Mouse (Mus musculus) A20 (cell line): ENCODE data around the gene Maml2.

ENCODE experiments used
- DNase-seq: peaks from one replicate; pipeline ENCODE4 v3.0.0-alpha.2; 2011; ENCODE audit warnings: low read depth, low spot score

The Maml2 gene

DNA sequence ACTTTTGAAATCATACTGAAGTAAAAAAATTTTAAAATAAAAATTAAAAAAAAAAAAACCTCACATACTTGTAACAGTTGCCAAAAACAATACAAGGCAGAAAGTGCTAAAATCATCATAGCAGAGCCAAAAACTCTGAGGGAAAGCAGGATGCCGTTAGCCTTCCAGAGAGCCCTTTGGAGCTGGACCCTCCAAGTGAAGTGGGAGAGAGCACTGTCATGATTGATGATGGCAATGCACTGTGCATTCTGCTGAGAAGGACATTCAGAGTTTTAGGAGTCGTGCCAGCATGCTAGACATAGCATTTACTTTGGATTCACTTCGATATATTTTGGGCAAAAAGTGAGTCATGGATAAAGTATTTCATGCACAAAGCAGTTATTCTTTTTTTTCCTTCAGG lies 313.8 kb downstream of the Maml2 start:
- DNase-seq = no peak

DNA sequence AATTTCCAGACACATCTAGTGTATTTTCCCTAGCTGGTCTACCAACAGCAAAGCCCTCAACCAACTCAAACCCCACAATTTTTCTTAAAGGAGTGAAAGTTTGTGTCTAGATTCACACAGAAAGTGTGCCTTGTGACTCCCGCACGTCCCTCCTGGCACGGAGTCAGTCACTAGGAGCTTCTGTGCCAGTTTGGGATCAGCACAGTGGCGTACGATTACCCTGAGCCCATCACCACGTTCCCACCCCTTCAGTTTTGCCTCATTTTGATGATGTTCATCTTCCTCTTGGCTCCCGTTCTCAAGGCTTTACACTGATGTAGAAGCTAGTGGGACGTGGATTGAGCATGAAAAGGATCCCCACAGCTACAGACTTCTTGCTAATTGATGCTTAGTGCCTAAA lies 314.6 kb downstream of the Maml2 start:
- DNase-seq = no peak

DNA sequence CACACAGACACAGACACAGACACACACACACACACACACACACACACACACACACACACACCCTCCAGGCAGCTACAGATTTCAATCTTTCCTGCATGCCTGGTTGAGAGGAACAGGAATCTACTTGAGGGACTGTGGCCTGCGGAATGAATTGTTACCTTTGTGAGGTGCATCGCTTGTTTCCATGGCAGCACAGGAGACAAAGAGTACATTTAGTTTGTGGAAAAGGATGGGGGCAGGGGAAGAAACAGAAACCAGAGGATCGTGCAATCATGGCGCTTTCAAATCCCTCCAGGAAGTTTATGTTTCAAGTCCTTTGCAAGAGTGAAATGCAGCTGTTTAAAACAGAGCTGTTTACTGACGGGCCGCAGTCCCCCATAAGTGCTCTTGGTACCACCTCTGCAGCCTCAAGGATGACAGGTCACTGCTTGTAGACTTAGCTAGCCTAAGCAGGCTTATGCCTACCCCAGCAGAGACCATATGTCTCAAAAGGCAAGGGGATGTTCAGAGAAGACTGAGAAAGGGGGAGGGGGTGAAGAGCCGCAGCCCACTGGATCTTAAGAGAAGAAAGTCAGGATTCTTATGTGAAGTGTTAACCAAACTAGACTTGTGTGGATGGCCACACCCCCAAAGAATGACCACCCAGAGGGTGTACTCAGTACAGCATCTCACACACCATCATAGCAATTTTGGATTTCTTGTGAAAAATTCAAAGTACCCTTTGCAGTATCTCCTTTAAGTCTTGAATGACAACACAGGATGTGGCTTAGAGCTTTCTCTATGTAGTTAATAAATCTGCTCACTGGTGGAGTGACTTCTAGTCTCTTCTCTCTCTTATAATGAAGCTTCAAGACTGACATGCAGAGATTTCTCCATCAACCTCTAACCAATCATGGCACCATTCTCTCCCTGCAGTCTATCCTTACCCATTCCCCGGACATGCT lies 315.8 kb downstream of the Maml2 start:
- DNase-seq = no peak

DNA sequence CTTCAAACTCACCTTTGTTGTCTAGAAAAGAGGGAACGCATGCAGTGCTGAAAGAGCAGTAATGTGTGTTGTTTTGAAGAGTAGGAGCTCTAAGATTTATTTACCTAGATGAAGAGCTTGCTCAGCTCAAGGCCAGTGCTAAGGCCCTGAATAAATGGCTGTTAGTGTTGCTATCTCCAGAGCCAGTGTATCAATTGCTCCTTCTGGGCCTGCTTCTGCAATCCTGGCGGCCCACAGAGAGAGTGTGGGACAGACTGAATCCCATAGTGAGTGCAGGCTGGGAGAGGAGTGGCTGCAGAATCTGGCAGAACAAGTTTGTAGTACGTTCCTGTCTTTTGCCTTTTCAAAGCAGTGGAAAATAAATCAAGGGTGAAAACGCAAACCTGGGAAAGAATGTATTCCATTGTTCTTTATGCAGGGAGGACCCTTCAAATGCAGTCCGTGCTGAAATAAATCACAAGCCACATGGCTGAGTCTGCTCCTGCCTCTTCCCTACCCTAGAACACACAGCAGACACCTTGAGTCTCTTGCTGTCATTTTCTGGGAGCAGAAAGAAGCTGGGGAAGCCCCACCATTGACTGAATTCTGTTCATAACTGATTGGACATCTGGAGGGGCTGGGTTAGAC lies 318.7 kb downstream of the Maml2 start:
- DNase-seq = no peak

DNA sequence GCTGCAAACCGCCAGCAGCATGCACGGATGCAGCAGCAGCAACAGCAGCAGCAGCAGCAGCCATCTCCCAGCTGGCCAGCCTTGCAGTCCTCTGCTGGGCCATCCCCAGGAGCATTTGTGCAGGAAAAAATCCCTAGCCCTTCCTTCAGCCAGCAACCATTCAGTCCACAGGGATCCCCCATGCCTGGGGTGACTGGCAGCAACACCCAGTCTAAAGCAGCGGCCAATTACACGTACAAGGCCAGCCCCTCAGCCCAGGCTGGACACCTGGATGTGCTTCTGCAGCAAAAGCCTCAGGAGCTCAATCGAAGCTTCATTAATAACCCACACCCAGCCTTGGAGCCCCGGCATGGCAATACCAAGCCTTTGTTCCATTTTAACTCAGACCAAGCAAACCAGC lies 323.0 kb downstream of the Maml2 start:
- DNase-seq = no peak

DNA sequence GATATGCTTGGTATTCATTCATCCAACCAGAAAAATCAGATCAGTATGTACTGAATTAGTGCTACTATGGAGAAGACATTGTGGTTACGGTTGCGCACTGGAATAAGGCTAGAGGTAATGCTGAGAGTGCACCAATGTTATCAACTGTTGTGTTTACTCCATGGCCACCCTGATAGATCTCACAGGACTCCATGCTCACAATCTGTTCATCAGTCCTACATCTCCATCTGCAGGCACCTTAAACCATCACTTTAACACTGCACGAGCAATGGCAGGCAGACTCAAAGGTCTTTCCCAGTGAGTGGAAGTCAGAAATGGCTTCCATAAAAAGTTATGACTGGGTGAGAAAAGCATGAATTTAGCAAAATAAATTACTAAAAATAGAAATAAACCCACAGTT lies 324.2 kb downstream of the Maml2 start:
- DNase-seq = no peak

DNA sequence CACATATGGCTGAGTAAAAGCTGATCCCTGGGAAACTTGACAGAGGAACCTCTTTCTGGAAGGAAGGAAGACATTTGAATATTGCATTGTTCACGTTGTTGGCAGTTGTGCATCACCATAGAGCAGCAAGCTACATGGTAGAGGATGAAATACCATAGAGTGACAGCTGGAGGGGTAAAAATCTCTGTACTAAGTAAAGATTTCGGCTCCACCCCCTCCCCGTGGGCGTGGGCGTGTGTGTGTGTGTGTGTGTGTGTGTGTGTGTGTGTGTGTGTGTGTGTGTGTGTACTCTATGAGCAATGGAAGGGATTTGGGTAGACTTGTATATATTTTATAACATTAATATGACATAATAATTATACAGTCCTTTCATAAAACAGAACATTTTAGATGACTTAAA lies 324.7 kb downstream of the Maml2 start:
- no peak for DNase-seq

DNA sequence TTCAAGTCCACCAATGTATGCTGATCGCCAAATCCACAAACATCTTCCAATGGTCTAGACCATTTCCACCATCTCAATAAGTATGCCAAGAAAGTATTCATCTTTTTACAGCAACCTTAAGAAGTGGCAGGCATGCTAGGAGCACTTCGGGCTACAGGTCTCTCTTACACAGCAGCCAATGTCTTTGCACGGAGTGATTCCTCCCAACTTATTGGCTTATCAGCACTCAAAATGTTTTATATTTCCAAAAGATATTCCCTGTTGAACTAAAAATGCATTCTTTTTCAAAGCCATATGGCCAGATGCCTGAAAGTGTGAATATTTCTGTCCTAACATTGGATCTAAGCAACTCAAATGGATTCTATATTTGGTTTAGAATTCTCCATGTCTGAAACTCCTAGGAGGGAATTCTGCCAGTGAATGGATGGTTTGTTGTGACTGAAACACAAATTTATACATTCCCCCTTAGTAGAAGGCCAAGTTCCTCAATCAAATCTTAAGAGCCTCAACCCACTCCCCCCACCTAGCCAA lies 326.2 kb downstream of the Maml2 start:
- no peak for DNase-seq

DNA sequence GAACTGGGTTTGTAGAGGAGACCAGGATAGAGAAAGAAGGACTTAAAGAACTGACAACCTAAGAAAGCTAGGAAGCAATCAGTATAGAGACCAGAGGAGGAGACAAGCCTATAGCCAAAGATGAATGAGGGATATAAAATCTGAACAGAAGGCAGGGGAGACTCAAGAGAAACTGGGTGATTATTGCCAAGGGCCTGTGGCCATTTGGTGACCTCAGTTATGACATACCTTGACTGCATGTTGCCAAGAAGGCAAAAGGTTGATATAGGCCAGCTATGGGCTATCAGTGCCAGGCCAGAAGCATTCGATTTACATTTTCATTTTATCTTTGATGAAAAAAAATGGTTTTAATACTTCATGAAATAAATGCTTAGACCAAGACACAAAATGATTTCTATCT lies 327.0 kb downstream of the Maml2 start:
- no peak for DNase-seq

DNA sequence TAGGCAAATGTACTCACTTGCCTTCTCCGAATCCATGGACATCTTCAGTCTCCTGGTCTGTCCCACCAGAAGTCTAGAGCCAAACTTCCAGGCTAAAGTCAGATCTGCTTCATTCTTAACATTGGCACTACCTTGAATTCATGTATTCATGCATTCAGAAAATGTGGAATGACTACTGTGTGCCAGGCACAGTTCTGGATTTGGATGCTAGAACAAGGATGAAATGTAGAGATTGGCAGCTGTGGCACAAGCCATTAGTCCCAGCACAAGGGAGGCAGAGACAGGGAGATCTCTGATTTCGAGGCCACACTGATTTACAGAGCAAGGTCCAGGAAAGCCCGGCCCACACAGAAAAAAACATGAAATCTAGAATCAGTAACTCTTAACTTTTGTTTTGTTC lies 327.5 kb downstream of the Maml2 start:
- no peak for DNase-seq

DNA sequence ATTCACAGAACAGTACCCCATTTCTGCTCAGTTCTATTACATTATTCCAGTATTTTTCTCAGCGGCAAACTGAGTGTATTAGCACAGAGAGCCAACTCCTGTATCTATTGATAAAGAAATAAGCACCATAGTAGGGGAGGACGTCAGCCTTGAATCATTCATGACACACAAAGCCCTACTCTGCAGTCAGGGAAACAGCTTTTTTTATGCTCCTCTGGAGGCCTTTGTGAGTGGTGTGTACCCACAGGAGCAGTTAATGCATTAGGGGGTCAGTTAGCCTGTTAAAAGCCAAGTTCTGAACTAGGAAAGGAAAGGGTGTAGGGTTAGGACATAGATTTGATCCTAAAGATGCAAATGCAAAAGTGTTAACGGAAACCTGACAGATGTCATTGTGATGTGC lies 328.7 kb downstream of the Maml2 start:
- DNase-seq = no peak

DNA sequence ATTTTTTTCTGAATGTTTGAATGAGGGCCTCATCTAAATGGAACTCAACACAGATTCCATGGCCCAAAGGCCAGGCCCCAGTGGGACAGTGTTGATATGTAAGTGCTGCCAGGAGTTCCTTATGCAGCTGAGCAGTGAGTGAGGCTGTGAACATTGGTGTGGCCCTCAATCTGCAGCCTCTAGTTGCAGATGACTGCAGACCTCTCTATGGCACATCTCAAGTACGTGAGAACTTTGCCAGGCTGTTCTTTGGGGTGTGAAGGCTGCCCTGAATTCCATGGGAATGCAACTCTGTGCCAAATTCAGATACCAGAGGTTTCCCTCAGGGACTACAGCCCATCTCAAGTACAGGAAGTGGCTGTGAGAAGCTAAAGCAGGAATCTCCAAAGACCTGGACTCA lies 335.6 kb downstream of the Maml2 start:
- no peak for DNase-seq

DNA sequence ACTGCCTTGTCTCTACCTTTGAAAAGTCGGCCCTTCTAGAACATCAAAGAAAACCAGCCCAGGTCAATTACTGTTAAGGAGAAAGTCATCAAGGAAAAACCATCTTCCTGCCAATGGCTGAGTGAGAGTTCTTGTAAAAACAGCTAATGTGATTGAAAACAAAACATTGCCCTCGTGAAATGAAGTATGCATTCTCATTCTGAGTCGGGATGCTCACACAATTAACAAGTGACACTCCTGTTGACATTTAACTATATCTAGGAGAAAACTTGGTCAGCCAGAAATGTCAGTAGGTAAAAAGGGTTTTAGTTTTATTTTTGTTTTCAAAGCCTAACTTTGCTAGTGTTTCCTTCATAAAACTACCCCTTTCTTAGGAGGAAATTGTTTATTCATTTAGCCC lies 341.9 kb downstream of the Maml2 start:
- no peak for DNase-seq

DNA sequence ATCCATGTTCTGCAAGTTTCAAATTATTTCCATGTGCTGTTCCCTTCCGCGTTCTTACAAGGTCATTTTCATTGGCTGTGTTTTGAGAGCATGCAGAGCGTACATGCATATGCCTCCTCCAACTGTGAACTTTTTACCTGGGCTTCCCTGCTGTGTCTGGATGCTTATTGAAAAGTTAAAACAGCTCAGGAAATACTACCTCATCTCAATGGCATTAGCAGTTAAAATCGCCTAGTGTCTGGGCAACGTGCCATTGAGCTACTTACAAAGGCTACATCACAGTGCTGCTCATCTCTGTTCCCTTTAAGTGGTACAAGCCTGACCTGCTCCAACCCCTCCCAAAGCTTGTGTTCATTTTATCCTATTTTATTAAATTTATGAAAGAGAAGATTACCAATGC lies 347.4 kb downstream of the Maml2 start:
- no peak for DNase-seq

DNA sequence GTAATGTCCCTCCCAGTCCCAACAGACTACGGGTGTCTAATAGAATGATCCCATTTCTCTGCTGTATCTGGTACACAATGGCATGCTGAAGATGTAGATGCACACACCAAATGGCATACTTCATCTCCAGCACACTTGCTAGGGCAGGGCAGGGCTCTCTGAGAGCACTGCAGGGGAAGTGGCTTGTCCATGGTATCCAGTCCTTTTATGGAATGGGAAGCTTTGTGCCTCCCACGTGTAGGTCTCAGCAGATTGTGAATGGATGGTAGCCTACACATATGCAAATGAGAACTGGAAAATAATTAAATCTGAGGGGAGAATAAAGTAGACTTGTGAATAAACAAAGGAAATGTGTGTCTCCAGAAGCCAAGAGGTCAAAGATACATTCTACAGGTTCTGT lies 353.3 kb downstream of the Maml2 start:
- no peak for DNase-seq

DNA sequence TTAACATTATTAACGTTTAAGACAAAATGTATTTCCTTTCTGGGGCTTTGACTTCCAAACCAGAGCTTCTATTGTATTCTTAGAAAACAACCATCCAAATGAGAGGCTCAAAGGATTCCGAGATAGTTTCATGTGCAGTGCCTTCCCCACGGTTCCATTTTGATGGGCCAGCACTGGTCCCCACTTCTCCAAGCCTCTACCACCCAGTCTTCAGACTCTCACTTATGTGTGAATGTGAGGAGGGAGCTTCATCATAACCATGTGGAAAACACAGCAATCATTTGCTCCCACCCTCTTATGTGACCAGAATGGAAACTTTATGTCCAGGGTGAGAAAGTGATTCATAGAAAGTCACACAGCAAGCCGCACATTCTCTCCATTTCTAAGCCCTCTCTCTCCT lies 354.1 kb downstream of the Maml2 start:
- no peak for DNase-seq

DNA sequence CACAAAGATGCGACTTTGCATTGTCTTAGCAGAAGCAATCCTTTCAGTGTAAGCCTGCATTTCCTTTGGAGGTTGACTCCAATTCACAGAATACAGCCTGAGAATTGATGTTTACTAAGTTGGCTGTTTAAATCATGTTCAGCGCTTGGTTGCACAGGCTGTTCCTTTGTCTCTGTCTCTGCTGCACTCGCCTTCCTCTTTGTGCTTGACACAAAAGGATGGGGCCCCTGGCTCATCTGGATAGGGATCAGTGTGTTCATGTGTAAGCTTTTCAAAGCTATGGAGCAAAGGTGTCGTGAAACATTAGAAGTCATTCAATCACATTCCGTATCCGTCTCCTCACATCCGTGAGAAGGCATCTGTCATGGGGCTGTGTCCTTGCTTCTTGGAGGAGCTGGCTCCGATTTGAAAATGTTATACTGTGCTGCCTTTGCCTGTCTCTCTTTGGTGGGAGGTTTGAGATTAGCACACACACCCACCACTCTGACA lies 354.7 kb downstream of the Maml2 start:
- no peak for DNase-seq

DNA sequence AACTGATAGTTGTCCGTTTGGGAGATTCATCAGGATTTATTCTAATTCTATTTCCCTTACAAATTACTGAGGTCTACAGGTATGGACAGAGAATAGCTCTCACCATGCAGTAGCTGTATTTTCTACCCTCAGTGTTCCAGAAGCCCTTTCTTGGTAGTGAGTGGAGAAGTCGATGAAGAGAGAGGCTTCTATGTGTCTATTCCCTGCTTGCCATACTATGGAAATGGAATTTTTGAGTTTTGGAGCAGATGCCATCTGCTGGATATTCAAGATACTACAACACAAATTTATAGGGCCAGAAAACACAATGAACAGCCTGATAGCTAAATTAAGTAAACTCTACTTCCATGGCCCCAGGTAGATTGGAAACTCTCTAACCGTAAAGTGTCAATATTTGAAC lies 355.2 kb downstream of the Maml2 start:
- DNase-seq = peak; percentile 45

DNA sequence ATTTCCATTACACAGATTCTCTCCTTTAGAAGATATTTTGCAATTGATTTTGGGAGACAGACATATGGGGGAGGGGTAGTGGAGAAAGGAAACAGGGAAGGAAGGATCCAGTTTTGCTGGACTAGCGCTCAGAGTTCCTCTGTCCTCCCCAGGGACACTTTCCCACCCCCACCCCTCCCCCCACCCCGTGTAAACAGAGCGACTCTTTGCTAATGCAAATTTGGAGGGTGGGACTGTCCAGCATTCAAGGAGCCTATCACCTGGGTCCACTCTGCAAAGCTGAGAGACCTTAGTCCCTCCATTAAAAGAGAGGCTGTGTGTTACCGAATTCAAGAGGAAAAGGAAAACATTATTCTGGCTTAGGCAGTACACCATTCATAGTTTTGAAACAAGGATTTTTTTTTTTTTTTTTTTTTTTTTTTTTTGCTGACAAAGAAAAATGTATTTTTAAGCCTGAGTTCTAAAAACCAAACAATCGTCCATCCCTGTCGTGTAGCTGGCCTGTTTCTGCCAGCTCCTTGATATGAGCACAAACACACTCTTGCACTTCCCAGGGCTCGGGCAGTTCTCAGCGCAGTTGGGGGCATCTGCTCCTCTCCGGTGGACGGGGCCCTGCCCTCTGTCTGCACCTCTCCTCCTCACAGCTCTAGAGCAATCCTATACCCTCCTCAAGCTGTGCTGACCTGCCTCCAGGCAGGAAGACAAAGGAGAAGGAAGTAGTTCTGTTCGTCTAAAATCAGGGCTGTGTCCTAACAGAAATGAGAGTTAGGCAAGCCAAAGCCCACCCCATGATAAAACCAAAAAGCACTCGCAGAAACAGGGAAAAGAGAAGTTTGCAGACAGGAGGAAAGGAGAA lies 364.2 kb downstream of the Maml2 start:
- no peak for DNase-seq

DNA sequence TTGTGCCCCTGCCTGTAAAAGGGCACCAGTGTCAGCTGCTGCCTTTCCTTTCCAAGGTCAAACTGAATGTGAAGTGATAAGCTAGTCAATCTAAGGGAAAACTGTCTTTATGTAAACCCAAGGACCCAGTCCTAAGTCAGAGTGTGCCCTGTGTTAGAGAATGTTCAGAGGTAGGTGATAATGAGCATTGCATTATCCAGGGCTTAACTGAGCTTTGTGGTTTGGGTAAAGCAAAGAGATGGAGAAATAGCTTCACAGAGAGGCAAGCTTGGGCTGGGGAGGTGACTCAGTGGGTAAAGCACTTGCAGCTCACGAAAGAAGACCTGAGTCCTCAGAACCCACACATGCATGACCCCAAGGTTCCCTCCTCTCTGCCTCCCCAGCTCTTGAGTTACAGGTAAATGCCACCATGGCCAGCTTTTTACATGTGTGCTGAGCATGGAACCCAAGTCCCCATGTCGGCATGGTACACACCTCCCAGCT lies 367.8 kb downstream of the Maml2 start:
- DNase-seq = no peak

DNA sequence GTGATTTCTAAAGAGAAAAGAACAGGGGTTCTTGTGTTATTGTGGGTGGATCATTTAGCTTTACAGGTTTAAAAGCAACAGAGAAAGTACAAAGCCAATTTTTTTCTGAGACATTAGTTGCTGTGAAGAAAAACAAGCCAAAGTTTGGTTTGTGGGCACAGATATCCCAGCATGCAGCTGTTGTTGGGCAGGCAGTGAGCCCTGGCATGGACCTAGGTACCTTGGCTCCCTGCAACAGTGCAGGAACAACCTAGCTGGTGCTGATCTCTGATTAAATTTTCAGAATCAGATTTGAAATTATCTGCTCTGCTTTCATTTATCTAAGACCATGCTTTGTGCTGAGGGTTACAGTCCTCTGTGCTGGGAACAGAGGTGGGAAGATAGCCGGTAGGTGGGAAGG lies 370.2 kb downstream of the Maml2 start:
- no peak for DNase-seq

DNA sequence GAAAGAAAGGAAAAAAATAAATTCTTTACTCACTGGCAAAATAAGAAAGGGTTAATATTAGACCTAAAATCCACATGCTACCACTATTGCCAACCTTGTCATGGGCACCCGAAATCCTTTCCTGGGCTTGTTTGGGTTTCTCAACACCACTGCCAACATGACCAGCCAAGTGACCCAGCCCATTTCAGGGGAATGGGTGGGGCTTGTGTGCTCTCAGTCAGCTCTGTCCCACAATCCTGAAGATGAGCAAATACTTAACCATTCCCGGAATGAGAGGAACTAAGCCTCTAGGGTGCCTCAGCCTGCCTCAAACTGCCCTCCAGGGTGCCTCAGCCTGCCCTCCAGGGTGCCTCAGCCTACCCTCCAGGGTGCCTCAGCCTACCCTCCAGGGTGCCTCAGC lies 371.0 kb downstream of the Maml2 start:
- DNase-seq = no peak
